Mouse (Mus musculus) heart, adult 18-20 months (tissue): ENCODE measurements around the gene Tmem254b. TPM values are rescaled to one million over a fixed set of nuclear protein-coding genes. Genes with fewer than 3 reads are reported as not detected.
"Not testable (repeated sequence)": the region's sequence is repeated elsewhere in the genome, so short reads cannot be mapped to it uniquely, and the experiment has no call there.

Experiments
- DNase-seq, 2 experiments: peaks; one replicate each; pipeline ENCODE4 v3.0.0; 2021 to 2022; ENCODE audit warnings: mixed read lengths in 1 of 2
- long read RNA-seq, 2 experiments: library from polyadenylated mRNA; stranded (forward); transcript quantifications; one replicate each; pipeline ENCODE4 v2.0.0; 2021
- total RNA-seq, 2 experiments: library from RNA; stranded (reverse); gene quantifications; 2 replicates each; pipeline ENCODE4 v1.2.3; 2021

Gene Tmem254b
- total RNA-seq: 1 to 10 TPM; 3.2 to 4.5 TPM
- long read RNA-seq, experiment 1, partial matches to known transcripts: 0 of 3 reads
- long read RNA-seq, experiment 1, other reads (novel, unspliced or antisense): 0 of 3 reads
- long read RNA-seq, experiment 2, partial matches to known transcripts: 0 of 4 reads
- long read RNA-seq, experiment 2, other reads (novel, unspliced or antisense): 0 of 4 reads

- not testable (repeated sequence) for DNase-seq
Measured at GRCm38 (mm10) chr14:26206926-26207247, at the start of gene Tmem254b. Gene Tmem254b (minus strand): TSS chr14:26207041.

GRCm38 (mm10) chr14:26237183-26237582 lies 30.3 kb upstream of the Tmem254b start:
- DNase-seq: not testable (repeated sequence)

- not testable (repeated sequence) for DNase-seq
Measured at GRCm38 (mm10) chr14:26216233-26217000, 9.6 kb upstream of the Tmem254b start.

GRCm38 (mm10) chr14:26206197-26206925 lies 480 bp downstream of the Tmem254b start:
- DNase-seq: not testable (repeated sequence)

GRCm38 (mm10) chr14:26197851-26198250 lies 9.0 kb downstream of the Tmem254b start:
- DNase-seq: not testable (repeated sequence)

GRCm38 (mm10) chr14:26188361-26188760 lies 18.5 kb downstream of the Tmem254b start:
- DNase-seq: not testable (repeated sequence)

- DNase-seq: not testable (repeated sequence)
Measured at GRCm38 (mm10) chr14:26186638-26187037, 20.2 kb downstream of the Tmem254b start.

- DNase-seq: not testable (repeated sequence)
Measured at GRCm38 (mm10) chr14:26182380-26182779, 24.5 kb downstream of the Tmem254b start, which contains the start of gene Plac9b. Gene Plac9b (minus strand): TSS chr14:26182480.

- not testable (repeated sequence) for DNase-seq
Measured at GRCm38 (mm10) chr14:26181660-26182059, 25.2 kb downstream of the Tmem254b start.

GRCm38 (mm10) chr14:26175028-26175427 lies 31.8 kb downstream of the Tmem254b start:
- DNase-seq: not testable (repeated sequence)

- not testable (repeated sequence) for DNase-seq
Measured at GRCm38 (mm10) chr14:26173955-26174354, 32.9 kb downstream of the Tmem254b start.

GRCm38 (mm10) chr14:26165266-26165665 lies 41.6 kb downstream of the Tmem254b start:
- DNase-seq: not testable (repeated sequence)

GRCm38 (mm10) chr14:26162423-26162822 lies 44.4 kb downstream of the Tmem254b start:
- not testable (repeated sequence) for DNase-seq

GRCm38 (mm10) chr14:26161156-26161555 lies 45.7 kb downstream of the Tmem254b start:
- not testable (repeated sequence) for DNase-seq

- DNase-seq: not testable (repeated sequence)
Measured at GRCm38 (mm10) chr14:26156032-26156431, 50.8 kb downstream of the Tmem254b start.

Other genes with a start within 250 kb of the Tmem254b start
- not detected for gene Duxbl1, start 228.5 kb downstream of the Tmem254b start, total RNA-seq
- 10 to 100 TPM; 14.1 to 17.5 TPM for gene Gm9780, start 164.3 kb downstream of the Tmem254b start, total RNA-seq
- gene Tmem254c, start 139.7 kb downstream of the Tmem254b start, total RNA-seq: 1 to 10 TPM; 1.6 to 4.7 TPM
- gene Cphx2, start 125.5 kb downstream of the Tmem254b start, total RNA-seq: not detected
- not detected for gene Cphx3, start 124.7 kb downstream of the Tmem254b start, total RNA-seq
- gene Duxbl2, start 88.7 kb downstream of the Tmem254b start, total RNA-seq: not detected
- 10 to 100 TPM; 44.7 to 50.6 TPM for gene Plac9b, start 24.6 kb downstream of the Tmem254b start, total RNA-seq
- gene Duxbl3, start 50.9 kb upstream of the Tmem254b start, total RNA-seq: not detected